Mouse (Mus musculus) embryonic facial prominence, embryonic 12.5 days (tissue): ENCODE measurements at regions not wholly inside any gene's neighbourhood (a gene's known extent, or its start where the extent isn't known, plus 50 kb on each side); places are given as distances from the start of the nearest gene placed in this dataset.

Source experiments
- ATAC-seq: fragments of 200-750 bp; cut with Nextera tagmentation; 2 replicates; pipeline ENCODE4 v1.8.0; 2017; ENCODE audit not compliant: insufficient number of reproducible peaks, insufficient read depth, low FRiP score, low TSS enrichment
- H3K27ac ChIP-seq: fragments of 300-500 bp; sonication (generic); 2 replicates; pipeline ENCODE4 v1.5.1; 2016; ENCODE audit warnings: mild to moderate bottlenecking
- H3K27me3 ChIP-seq: fragments of 300-500 bp; sonication (generic); 2 replicates; pipeline ENCODE4 v1.6.1; 2016; ENCODE audit warnings: mild to moderate bottlenecking, moderate library complexity
- H3K36me3 ChIP-seq: fragments of 300-500 bp; sonication (generic); 2 replicates; pipeline ENCODE4 v1.6.1; 2016; ENCODE audit warnings: mild to moderate bottlenecking
- H3K4me1 ChIP-seq: fragments of 300-500 bp; sonication (generic); 2 replicates; pipeline ENCODE4 v1.6.1; 2016
- H3K4me2 ChIP-seq: fragments of 300-500 bp; sonication (generic); replicated peaks from 2 replicates; pipeline ENCODE4 v1.6.1; 2016; ENCODE audit warnings: mild to moderate bottlenecking, moderate library complexity
- H3K4me3 ChIP-seq: fragments of 300-500 bp; sonication (generic); 2 replicates; pipeline ENCODE4 v1.5.1; 2016; ENCODE audit warnings: mild to moderate bottlenecking
- H3K9ac ChIP-seq: fragments of 300-500 bp; sonication (generic); 2 replicates; pipeline ENCODE4 v1.6.1; 2016; ENCODE audit warnings: mild to moderate bottlenecking, moderate library complexity
- H3K9me3 ChIP-seq: fragments of 300-500 bp; sonication (generic); 2 replicates; pipeline ENCODE4 v1.6.1; 2016; ENCODE audit warnings: mild to moderate bottlenecking, moderate library complexity
- WGBS: fragments of 180-500 bp; shearing (Covaris S2); methylation state at CpG from one replicate; pipeline ENCODE4 v1.1.7; 2016; 5-methylcytosine and 5-hydroxymethylcytosine counted together

GRCm38 (mm10) chr10:21758122-21758521 is 123.9 kb upstream of the Sgk1 start:
- WGBS = 80% methylated on average over 6 of the region's 6 CpGs
- no peaks in the 10 kb centered on the region for H3K27me3 ChIP-seq
- H3K36me3 ChIP-seq = no peaks in the 10 kb centered on the region
- no peaks in the 10 kb centered on the region for H3K9me3 ChIP-seq
- H3K9ac ChIP-seq = no peak overlapping the region
- no peak overlapping the region for H3K4me2 ChIP-seq
- no peaks in the 10 kb centered on the region for H3K4me1 ChIP-seq
- ATAC-seq = no peak
- H3K27ac ChIP-seq = no peak overlapping the region
- H3K4me3 ChIP-seq = no peak overlapping the region

- H3K4me1 ChIP-seq = no peaks in the 10 kb centered on the region
- H3K4me2 ChIP-seq = no peak overlapping the region
- WGBS = 93% methylated on average over 5 of the region's 5 CpGs
- H3K9ac ChIP-seq = no peak overlapping the region
- H3K27ac ChIP-seq = no peak overlapping the region
- no peak for ATAC-seq
- no peaks in the 10 kb centered on the region for H3K9me3 ChIP-seq
- no peaks in the 10 kb centered on the region for H3K27me3 ChIP-seq
- H3K4me3 ChIP-seq = no peak overlapping the region
- no peaks in the 10 kb centered on the region for H3K36me3 ChIP-seq
These were observed 119.5 kb upstream of the Sgk1 start for GRCm38 (mm10) chr10:21762516-21762915.

- H3K27ac ChIP-seq = no peak overlapping the region
- no peak overlapping the region for H3K4me3 ChIP-seq
- H3K36me3 ChIP-seq = no peaks in the 10 kb centered on the region
- ATAC-seq = no peak
- 94% methylated on average over 17 of the region's 17 CpGs for WGBS
- H3K27me3 ChIP-seq = no peaks in the 10 kb centered on the region
- H3K9me3 ChIP-seq = no peaks in the 10 kb centered on the region
- H3K4me1 ChIP-seq = no peaks in the 10 kb centered on the region
- H3K4me2 ChIP-seq = no peak overlapping the region
- no peak overlapping the region for H3K9ac ChIP-seq
These were observed 118.7 kb upstream of the Sgk1 start for GRCm38 (mm10) chr10:21763017-21763964.

- no peak for ATAC-seq
- Histone ChIP-seq H3K9me3 (no peaks in the 10 kb centered on the region), H3K4me1 (no peaks in the 10 kb centered on the region), H3K9ac (no peak overlapping the region), H3K4me2 (no peak overlapping the region), H3K27me3 (no peaks in the 10 kb centered on the region), H3K4me3 (no peak overlapping the region), H3K27ac (no peak overlapping the region), H3K36me3 (no peaks in the 10 kb centered on the region)
- 91% methylated on average over 8 of the region's 8 CpGs for WGBS
These were observed 117.9 kb upstream of the Sgk1 start for GRCm38 (mm10) chr10:21764090-21764489.

- H3K9me3 ChIP-seq = no peaks in the 10 kb centered on the region
- no peak overlapping the region for H3K4me2 ChIP-seq
- H3K4me3 ChIP-seq = no peak overlapping the region
- ATAC-seq = no peak
- H3K36me3 ChIP-seq = no peaks in the 10 kb centered on the region
- 80% methylated on average over 13 of the region's 13 CpGs for WGBS
- no peak overlapping the region for H3K27ac ChIP-seq
- no peak overlapping the region for H3K9ac ChIP-seq
- no peaks in the 10 kb centered on the region for H3K27me3 ChIP-seq
- H3K4me1 ChIP-seq = no peaks in the 10 kb centered on the region
These were observed 117.1 kb upstream of the Sgk1 start for GRCm38 (mm10) chr10:21764891-21765290.

GRCm38 (mm10) chr10:21773548-21773947 is 108.4 kb upstream of the Sgk1 start:
- H3K4me1 ChIP-seq = no peaks in the 10 kb centered on the region
- no peak for ATAC-seq
- no peaks in the 10 kb centered on the region for H3K27me3 ChIP-seq

GRCm38 (mm10) chr10:21775441-21775840 is 106.5 kb upstream of the Sgk1 start:
- no peak overlapping the region for H3K4me2 ChIP-seq
- no peaks in the 10 kb centered on the region for H3K36me3 ChIP-seq
- no peak overlapping the region for H3K9ac ChIP-seq
- H3K27me3 ChIP-seq = no peaks in the 10 kb centered on the region
- no peaks in the 10 kb centered on the region for H3K9me3 ChIP-seq
- no peak overlapping the region for H3K27ac ChIP-seq
- 72% methylated on average over 5 of the region's 5 CpGs for WGBS
- no peaks in the 10 kb centered on the region for H3K4me1 ChIP-seq
- H3K4me3 ChIP-seq = no peak overlapping the region
- ATAC-seq = no peak

More at GRCm38 (mm10) chr10:21773548-21773947, 108.4 kb upstream of the Sgk1 start:
- Histone ChIP-seq H3K36me3 (no peaks in the 10 kb centered on the region), H3K4me2 (no peak overlapping the region), H3K4me3 (no peak overlapping the region), H3K9ac (no peak overlapping the region), H3K27ac (no peak overlapping the region), H3K9me3 (no peaks in the 10 kb centered on the region)
- WGBS = 77% methylated on average over 4 of the region's 4 CpGs

- no peaks in the 10 kb centered on the region for H3K9me3 ChIP-seq
- no peaks in the 10 kb centered on the region for H3K27me3 ChIP-seq
- no peak overlapping the region for H3K9ac ChIP-seq
- no peak for ATAC-seq
- no peak overlapping the region for H3K4me2 ChIP-seq
- H3K27ac ChIP-seq = no peak overlapping the region
- 71% methylated on average over 12 of the region's 12 CpGs for WGBS
- H3K4me1 ChIP-seq = no peaks in the 10 kb centered on the region
- no peak overlapping the region for H3K4me3 ChIP-seq
- no peaks in the 10 kb centered on the region for H3K36me3 ChIP-seq
These were observed 105.8 kb upstream of the Sgk1 start for GRCm38 (mm10) chr10:21775911-21776761.

- ATAC-seq = no peak
- Histone ChIP-seq H3K27me3 (no peaks in the 10 kb centered on the region), H3K9ac (no peak overlapping the region), H3K36me3 (no peaks in the 10 kb centered on the region), H3K27ac (no peak overlapping the region), H3K4me3 (no peak overlapping the region), H3K4me1 (no peaks in the 10 kb centered on the region), H3K4me2 (no peak overlapping the region), H3K9me3 (no peaks in the 10 kb centered on the region)
- 74% methylated on average over 8 of the region's 8 CpGs for WGBS
These were observed 105.3 kb upstream of the Sgk1 start for GRCm38 (mm10) chr10:21776762-21777080.

GRCm38 (mm10) chr10:21777103-21777502 is 104.9 kb upstream of the Sgk1 start:
- Histone ChIP-seq H3K27ac (no peak overlapping the region), H3K9me3 (no peaks in the 10 kb centered on the region), H3K9ac (no peak overlapping the region), H3K4me3 (no peak overlapping the region), H3K27me3 (no peaks in the 10 kb centered on the region), H3K4me1 (no peaks in the 10 kb centered on the region), H3K36me3 (no peaks in the 10 kb centered on the region), H3K4me2 (no peak overlapping the region)
- ATAC-seq = no peak
- 85% methylated on average over 3 of the region's 3 CpGs for WGBS

- Histone ChIP-seq H3K9ac (no peak overlapping the region), H3K27ac (no peak overlapping the region), H3K9me3 (no peaks in the 10 kb centered on the region), H3K27me3 (no peaks in the 10 kb centered on the region), H3K4me3 (no peak overlapping the region), H3K4me2 (no peak overlapping the region), H3K4me1 (no peaks in the 10 kb centered on the region), H3K36me3 (no peaks in the 10 kb centered on the region)
- no peak for ATAC-seq
- 92% methylated on average over 7 of the region's 7 CpGs for WGBS
These were observed 98.5 kb upstream of the Sgk1 start for GRCm38 (mm10) chr10:21783478-21783877.

- no peak overlapping the region for H3K4me2 ChIP-seq
- H3K27ac ChIP-seq = no peak overlapping the region
- peaks cover 3% of the 10 kb centered on the region for H3K4me1 ChIP-seq
- H3K9ac ChIP-seq = no peak overlapping the region
- H3K9me3 ChIP-seq = no peaks in the 10 kb centered on the region
- no peaks in the 10 kb centered on the region for H3K36me3 ChIP-seq
- ATAC-seq = no peak
- WGBS = 75% methylated on average over 4 of the region's 4 CpGs
- H3K4me3 ChIP-seq = no peak overlapping the region
- no peaks in the 10 kb centered on the region for H3K27me3 ChIP-seq
These were observed 96.9 kb upstream of the Sgk1 start for GRCm38 (mm10) chr10:21785110-21785509.
